Mouse (Mus musculus) testis, adult 2 months (tissue): Measurements from ENCODE around the gene Col4a1.

Experiments
- CTCF ChIP-seq: fragments of 200-500 bp; IDR thresholded peaks from 2 replicates; pipeline ENCODE4 v1.5.1; 2012; ENCODE audit warnings: low read depth, mild to moderate bottlenecking, inconsistent platforms, low read length, moderate library complexity; ENCODE audit not compliant: control insufficient read depth, insufficient read depth, insufficient replicate concordance
- POLR2A ChIP-seq: fragments of 200-500 bp; IDR thresholded peaks from 2 replicates; pipeline ENCODE4 v1.6.1; 2012; ENCODE audit warnings: low read depth, mild to moderate bottlenecking, inconsistent platforms, low read length, moderate library complexity; ENCODE audit not compliant: control insufficient read depth

GRCm38 (mm10) chr8:11179869-11180268, 132.8 kb downstream of the Col4a1 start:
- TF ChIP-seq CTCF: no peak
- no peak for TF ChIP-seq POLR2A
